Mouse (Mus musculus) neural tube, embryonic 15.5 days (tissue): Measurements from ENCODE around the gene Nbeal2. TPM values are rescaled to one million over a fixed set of nuclear protein-coding genes. Genes with fewer than 3 reads are reported as not detected.

ENCODE experiments used
- ATAC-seq: fragments of 200-750 bp; cut with Nextera tagmentation; 2 replicates; pipeline ENCODE4 v1.8.0; 2017; ENCODE audit warnings: mild to moderate bottlenecking, moderate TSS enrichment, moderate library complexity; ENCODE audit not compliant: low FRiP score
- H3K27ac ChIP-seq: fragments of 300-500 bp; sonication (generic); replicated peaks from 2 replicates; pipeline ENCODE4 v1.5.1; 2015; ENCODE audit warnings: mild to moderate bottlenecking, inconsistent platforms
- H3K27me3 ChIP-seq: fragments of 300-500 bp; sonication (generic); replicated peaks from 2 replicates; pipeline ENCODE4 v1.6.1; 2015; ENCODE audit warnings: inconsistent platforms
- H3K36me3 ChIP-seq: fragments of 300-500 bp; sonication (generic); 2 replicates; pipeline ENCODE4 v1.6.1; 2015; ENCODE audit warnings: inconsistent platforms
- H3K4me1 ChIP-seq: fragments of 300-500 bp; sonication (generic); 2 replicates; pipeline ENCODE4 v1.6.1; 2015; ENCODE audit warnings: inconsistent platforms
- H3K4me2 ChIP-seq: fragments of 300-500 bp; sonication (generic); 2 replicates; pipeline ENCODE4 v1.6.1; 2015; ENCODE audit warnings: inconsistent platforms, mild to moderate bottlenecking, moderate library complexity
- H3K4me3 ChIP-seq: fragments of 300-500 bp; sonication (generic); replicated peaks from 2 replicates; pipeline ENCODE4 v1.5.1; 2015; ENCODE audit warnings: mild to moderate bottlenecking, inconsistent platforms
- H3K9ac ChIP-seq: fragments of 300-500 bp; sonication (generic); replicated peaks from 2 replicates; pipeline ENCODE4 v1.6.1; 2015; ENCODE audit warnings: mild to moderate bottlenecking, inconsistent platforms
- H3K9me3 ChIP-seq: fragments of 300-500 bp; sonication (generic); replicated peaks from 2 replicates; pipeline ENCODE4 v1.6.1; 2016; ENCODE audit warnings: inconsistent platforms
- WGBS: fragments of 180-500 bp; shearing (Covaris S2); methylation state at CpG from one replicate; pipeline ENCODE4 v1.1.7; 2015; ENCODE audit warnings: mixed read lengths; 5-methylcytosine and 5-hydroxymethylcytosine counted together
- polyA plus RNA-seq: library from polyadenylated mRNA; unstranded; fragments of >200 nt; fragmentation: Nextera tagmentation; extraction: Ambion mirVana; gene quantifications from 2 replicates; pipeline ENCODE4 v1.2.1, GENCODE M21; 2015

Gene Nbeal2
- polyA plus RNA-seq, 1 experiment from 2014 or later, result 3.1 TPM

- Histone ChIP-seq H3K4me2 (no peak overlapping the region), H3K4me1 (peaks cover 18% of the 10 kb centered on the region), H3K9ac (0 out of 2 replicates have a peak overlapping the region, but pooled peaks have one; percentile 5), H3K4me3 (no peak overlapping the region), H3K27me3 (no peaks in the 10 kb centered on the region), H3K27ac (no peak overlapping the region), H3K36me3 (no peaks in the 10 kb centered on the region), H3K9me3 (no peaks in the 10 kb centered on the region)
- WGBS, result 59% methylated on average over 7 of the region's 7 CpGs
- no peak for ATAC-seq
Measured at GRCm38 (mm10) chr9:110672462-110673106, 18.6 kb upstream of the Nbeal2 start.

GRCm38 (mm10) chr9:110669785-110670184 lies 15.8 kb upstream of the Nbeal2 start:
- WGBS, result 91% methylated on average over 5 of the region's 5 CpGs
- ATAC-seq, result no peak

GRCm38 (mm10) chr9:110668601-110669293 lies 14.8 kb upstream of the Nbeal2 start:
- Histone ChIP-seq H3K4me3 (no peak overlapping the region), H3K36me3 (no peaks in the 10 kb centered on the region), H3K4me2 (no peak overlapping the region), H3K4me1 (peaks cover 19% of the 10 kb centered on the region), H3K27me3 (no peaks in the 10 kb centered on the region), H3K9ac (no peak overlapping the region), H3K9me3 (no peaks in the 10 kb centered on the region), H3K27ac (no peak overlapping the region)
- ATAC-seq, result no peak
- WGBS, result 92% methylated on average over 6 of the region's 6 CpGs

More at GRCm38 (mm10) chr9:110669785-110670184, 15.8 kb upstream of the Nbeal2 start:
- H3K4me2 ChIP-seq, result no peak overlapping the region
- H3K36me3 ChIP-seq, result no peaks in the 10 kb centered on the region
- peaks cover 21% of the 10 kb centered on the region for H3K4me1 ChIP-seq
- H3K9me3 ChIP-seq, result no peaks in the 10 kb centered on the region
- H3K27ac ChIP-seq, result no peak overlapping the region
- no peaks in the 10 kb centered on the region for H3K27me3 ChIP-seq
- H3K4me3 ChIP-seq, result no peak overlapping the region
- H3K9ac ChIP-seq, result no peak overlapping the region

- Histone ChIP-seq H3K36me3 (no peaks in the 10 kb centered on the region), H3K4me3 (no peak overlapping the region), H3K4me1 (peaks cover 6% of the 10 kb centered on the region), H3K9ac (no peak overlapping the region), H3K4me2 (no peak overlapping the region), H3K9me3 (no peaks in the 10 kb centered on the region), H3K27me3 (no peaks in the 10 kb centered on the region), H3K27ac (no peak overlapping the region)
- WGBS, result 54% methylated on average over 4 of the region's 4 CpGs
- ATAC-seq, result no peak
Measured at GRCm38 (mm10) chr9:110667219-110667836, 13.4 kb upstream of the Nbeal2 start.

GRCm38 (mm10) chr9:110666374-110666773 lies 12.4 kb upstream of the Nbeal2 start:
- no peak overlapping the region for H3K4me2 ChIP-seq
- WGBS, result 17% methylated on average over 8 of the region's 8 CpGs
- no peak for ATAC-seq
- no peaks in the 10 kb centered on the region for H3K27me3 ChIP-seq
- no peak overlapping the region for H3K9ac ChIP-seq
- H3K27ac ChIP-seq, result no peak overlapping the region
- peaks cover 6% of the 10 kb centered on the region for H3K4me1 ChIP-seq
- H3K36me3 ChIP-seq, result no peaks in the 10 kb centered on the region
- H3K4me3 ChIP-seq, result no peak overlapping the region
- no peaks in the 10 kb centered on the region for H3K9me3 ChIP-seq

GRCm38 (mm10) chr9:110665912-110666311 lies 12.0 kb upstream of the Nbeal2 start:
- no peaks in the 10 kb centered on the region for H3K36me3 ChIP-seq
- 13% methylated on average over 4 of the region's 4 CpGs for WGBS
- ATAC-seq, result no peak
- H3K27ac ChIP-seq, result no peak overlapping the region
- H3K4me2 ChIP-seq, result no peak overlapping the region
- no peak overlapping the region for H3K9ac ChIP-seq
- H3K4me1 ChIP-seq, result peaks cover 6% of the 10 kb centered on the region
- H3K9me3 ChIP-seq, result no peaks in the 10 kb centered on the region
- no peaks in the 10 kb centered on the region for H3K27me3 ChIP-seq
- no peak overlapping the region for H3K4me3 ChIP-seq

GRCm38 (mm10) chr9:110662844-110663243 lies 8.9 kb upstream of the Nbeal2 start:
- Histone ChIP-seq H3K9me3 (no peaks in the 10 kb centered on the region), H3K4me1 (peaks cover 14% of the 10 kb centered on the region), H3K4me2 (no peak overlapping the region), H3K27ac (no peak overlapping the region), H3K36me3 (no peaks in the 10 kb centered on the region), H3K9ac (no peak overlapping the region), H3K4me3 (no peak overlapping the region), H3K27me3 (no peaks in the 10 kb centered on the region)
- no peak for ATAC-seq
- 90% methylated on average over 1 of the region's 1 CpGs for WGBS

GRCm38 (mm10) chr9:110660856-110661612 lies 7.1 kb upstream of the Nbeal2 start:
- H3K9me3 ChIP-seq, result no peaks in the 10 kb centered on the region
- no peak overlapping the region for H3K4me3 ChIP-seq
- H3K36me3 ChIP-seq, result no peaks in the 10 kb centered on the region
- no peak overlapping the region for H3K27ac ChIP-seq
- peaks cover 23% of the 10 kb centered on the region for H3K4me1 ChIP-seq
- H3K9ac ChIP-seq, result no peak overlapping the region
- ATAC-seq, result no peak
- WGBS, result 85% methylated on average over 7 of the region's 7 CpGs
- H3K27me3 ChIP-seq, result no peaks in the 10 kb centered on the region
- no peak overlapping the region for H3K4me2 ChIP-seq

- Histone ChIP-seq H3K27me3 (no peaks in the 10 kb centered on the region), H3K36me3 (no peaks in the 10 kb centered on the region), H3K4me2 (no peak overlapping the region), H3K4me1 (peaks cover 27% of the 10 kb centered on the region), H3K9me3 (no peaks in the 10 kb centered on the region), H3K27ac (no peak overlapping the region), H3K9ac (no peak overlapping the region), H3K4me3 (no peak overlapping the region)
- no peak for ATAC-seq
- WGBS, result 90% methylated on average over 2 of the region's 2 CpGs
Measured at GRCm38 (mm10) chr9:110660208-110660607, 6.2 kb upstream of the Nbeal2 start.

GRCm38 (mm10) chr9:110659521-110659920 lies 5.6 kb upstream of the Nbeal2 start:
- H3K4me2 ChIP-seq, result no peak overlapping the region
- WGBS, result 92% methylated on average over 12 of the region's 12 CpGs
- no peak overlapping the region for H3K4me3 ChIP-seq
- H3K27ac ChIP-seq, result no peak overlapping the region
- no peaks in the 10 kb centered on the region for H3K36me3 ChIP-seq
- H3K4me1 ChIP-seq, result peaks cover 33% of the 10 kb centered on the region
- no peaks in the 10 kb centered on the region for H3K9me3 ChIP-seq
- no peak for ATAC-seq
- H3K9ac ChIP-seq, result no peak overlapping the region
- H3K27me3 ChIP-seq, result no peaks in the 10 kb centered on the region

GRCm38 (mm10) chr9:110657474-110658078 lies 3.6 kb upstream of the Nbeal2 start:
- 78% methylated on average over 13 of the region's 13 CpGs for WGBS
- H3K9ac ChIP-seq, result peak overlapping the region; percentile 90
- H3K4me2 ChIP-seq, result peak overlapping the region; percentile 60
- peak overlapping the region; percentile 80 for H3K4me3 ChIP-seq
- peaks cover 49% of the 10 kb centered on the region for H3K4me1 ChIP-seq
- peak overlapping the region; percentile 98; the same call in 1 of the 2 replicates for H3K27ac ChIP-seq
- H3K36me3 ChIP-seq, result no peaks in the 10 kb centered on the region
- peaks cover 9% of the 10 kb centered on the region for H3K27me3 ChIP-seq
- no peak for ATAC-seq
- no peaks in the 10 kb centered on the region for H3K9me3 ChIP-seq
